ENCODE assay signal across 9 mouse cellular contexts in the genomic region with DNA sequence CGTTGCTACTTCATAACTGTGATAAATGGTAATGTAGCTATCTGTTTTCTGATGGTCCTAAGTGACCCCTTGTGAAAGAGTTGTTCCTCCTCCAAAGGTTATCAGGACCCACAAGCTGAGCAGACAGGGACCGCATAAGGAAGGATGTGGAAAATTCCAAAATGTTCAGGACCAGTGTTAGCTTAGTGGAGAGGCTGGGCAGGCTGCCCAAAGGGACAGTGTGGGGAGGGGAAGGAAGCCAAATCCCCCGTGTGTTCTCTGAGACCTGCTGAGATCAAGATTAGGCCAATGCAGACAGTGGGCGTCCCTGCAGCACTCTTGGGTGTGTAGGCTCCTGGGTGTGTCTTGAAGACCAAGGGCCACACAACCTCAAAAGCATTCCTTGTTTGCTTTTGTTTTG. TPM values are rescaled to one million over a fixed set of nuclear protein-coding genes. Genes with fewer than 3 reads are reported as not detected.
DNase-seq lines count a peak whose midpoint lies in the region; ATAC-seq lines count a peak whose summit lies in the region.
"Had no signal": no experiment of that assay in that cellular context is flagged by ENCODE, and none has a peak within 500 bp of the region (broad histone marks: within the 10 kb centered on the region; RNA-seq: fewer than 3 reads in every experiment).

No protein-coding gene starts in this region.

- ATAC-seq in frontal cortex, adult (ENCODE audit: low TSS enrichment) = 0 out of 2 replicates have a peak, but pooled peaks have one; percentile 21
- ATAC-seq in granulocyte monocyte progenitor cell, adult 5-6 weeks (replicated peaks; ENCODE audit: poor library complexity, severe bottlenecking) = peak; percentile 28; the same call in 1 of the 2 replicates

- no peak for DNase-seq in frontal cortex, postnatal 14 days (ENCODE audit: low spot score in 2 of 2)
- DNase-seq in ZHBTc4 (ENCODE audit: low read depth, low spot score) = peak; percentile 32
- peak; percentile 91 for DNase-seq in kidney, postnatal 14 days
- no peak for DNase-seq in ovary, postnatal 10 days (ENCODE audit: low spot score)
- no peak for DNase-seq in ovary, adult 18-20 months (ENCODE audit: low spot score)
- no peak for DNase-seq in right cerebral cortex, postnatal 36 days (ENCODE audit: low spot score in 2 of 2)
- DNase-seq: thymus, adult 18-20 months had no signal

RNA-seq across cellular contexts. Expression of gene Isyna1, which starts 19.3 kb away (rescaled TPM):
- 30.8 and 66.6 TPM in 2 replicates for total RNA-seq in granulocyte monocyte progenitor cell, adult 5-6 weeks (2014; fragmentation: Nextera tagmentation)
- total RNA-seq in granulocyte monocyte progenitor cell, adult 5-6 weeks (2017) = 35.2 and 38.6 TPM in 2 replicates

RNA-seq across cellular contexts. Expression of gene Ssbp4, which starts 33.8 kb away (rescaled TPM):
- total RNA-seq in granulocyte monocyte progenitor cell, adult 5-6 weeks (2014; fragmentation: Nextera tagmentation) = 53.8 and 75.4 TPM in 2 replicates
- 35.2 and 87.9 TPM in 2 replicates for total RNA-seq in granulocyte monocyte progenitor cell, adult 5-6 weeks (2017)

RNA-seq across cellular contexts. Expression of gene Ell, which starts 35.7 kb away (rescaled TPM):
- 11.7 and 13.6 TPM in 2 replicates for total RNA-seq in granulocyte monocyte progenitor cell, adult 5-6 weeks (2014; fragmentation: Nextera tagmentation)
- 5.5 and 5.7 TPM in 2 replicates for total RNA-seq in granulocyte monocyte progenitor cell, adult 5-6 weeks (2017)

RNA-seq across cellular contexts. Expression of gene Lrrc25, which starts 41.0 kb away (rescaled TPM):
- 2.9 and 5.2 TPM in 2 replicates for total RNA-seq in granulocyte monocyte progenitor cell, adult 5-6 weeks (2014; fragmentation: Nextera tagmentation)
- total RNA-seq in granulocyte monocyte progenitor cell, adult 5-6 weeks (2017) = 1.1 and 3.1 TPM in 2 replicates

RNA-seq across cellular contexts. Expression of gene Kxd1, which starts 47.2 kb away (rescaled TPM):
- total RNA-seq in granulocyte monocyte progenitor cell, adult 5-6 weeks (2014; fragmentation: Nextera tagmentation) = 83.7 and 84.5 TPM in 2 replicates
- total RNA-seq in granulocyte monocyte progenitor cell, adult 5-6 weeks (2017) = 68.7 and 74.4 TPM in 2 replicates

Comparison
In these comparisons a context has a peak if more than half of its experiments do, and no peak if none do; other contexts are left out.
1. DNase-seq: peak in ZHBTc4 (single experiment) and kidney, postnatal 14 days (single experiment); none in frontal cortex, postnatal 14 days (0 of 2), ovary, postnatal 10 days (single experiment), ovary, adult 18-20 months (single experiment) and right cerebral cortex, postnatal 36 days (0 of 2).